Mouse (Mus musculus) limb, embryonic 14.5 days (tissue): ENCODE results near the gene Ddx1. TPM values are rescaled to one million over a fixed set of nuclear protein-coding genes. Genes with fewer than 3 reads are reported as not detected.

ENCODE experiments used
- ATAC-seq: fragments of 200-750 bp; cut with Nextera tagmentation; 2 replicates; pipeline ENCODE4 v1.8.0; 2017; ENCODE audit warnings: low read depth, moderate number of reproducible peaks, moderate TSS enrichment; ENCODE audit not compliant: low FRiP score
- DNase-seq: peaks from one replicate; pipeline ENCODE4 v3.0.0-alpha.2; 2015; ENCODE audit warnings: low spot score
- H3K27ac ChIP-seq: fragments of 300-500 bp; sonication (generic); replicated peaks from 2 replicates; pipeline ENCODE4 v1.5.1; 2014; ENCODE audit warnings: low read depth, mild to moderate bottlenecking, low read length, moderate library complexity, mixed read lengths
- H3K27me3 ChIP-seq: fragments of 300-500 bp; sonication (generic); 2 replicates; pipeline ENCODE4 v1.6.1; 2014; ENCODE audit warnings: low read length, mixed read lengths; ENCODE audit not compliant: control insufficient read depth, insufficient read depth
- H3K36me3 ChIP-seq: fragments of 300-500 bp; sonication (generic); 2 replicates; pipeline ENCODE4 v1.6.1; 2014; ENCODE audit warnings: mild to moderate bottlenecking, low read length, moderate library complexity, mixed read lengths; ENCODE audit not compliant: control insufficient read depth, insufficient read depth
- H3K4me1 ChIP-seq: fragments of 300-500 bp; sonication (generic); 2 replicates; pipeline ENCODE4 v1.6.1; 2014; ENCODE audit warnings: antibody characterized with exemption, low read length, mixed read lengths; ENCODE audit not compliant: control insufficient read depth, insufficient read depth
- H3K4me2 ChIP-seq: fragments of 300-500 bp; sonication (generic); replicated peaks from 2 replicates; pipeline ENCODE4 v1.6.1; 2014; ENCODE audit warnings: low read depth, mild to moderate bottlenecking, low read length, moderate library complexity; ENCODE audit not compliant: severe bottlenecking
- H3K4me3 ChIP-seq: fragments of 300-500 bp; sonication (generic); replicated peaks from 2 replicates; pipeline ENCODE4 v1.5.1; 2014; ENCODE audit warnings: low read length
- H3K9ac ChIP-seq: fragments of 300-500 bp; sonication (generic); 2 replicates; pipeline ENCODE4 v1.6.1; 2014; ENCODE audit warnings: mild to moderate bottlenecking, low read depth, low read length, moderate library complexity; ENCODE audit not compliant: severe bottlenecking
- H3K9me3 ChIP-seq: fragments of 300-500 bp; sonication (generic); 2 replicates; pipeline ENCODE4 v1.6.1; 2016; ENCODE audit warnings: low read length; ENCODE audit not compliant: control insufficient read depth
- POLR2A ChIP-seq: fragments of 200-500 bp; IDR thresholded peaks from 2 replicates; pipeline ENCODE4 v1.8.0; 2012; ENCODE audit warnings: inconsistent platforms, mild to moderate bottlenecking, moderate library complexity, borderline replicate concordance; ENCODE audit not compliant: insufficient read depth, insufficient read length; ENCODE audit errors: extremely low read depth
- WGBS: fragments of 180-500 bp; shearing (Covaris S2); extraction: QIAGEN DNeasy Blood & Tissue Kit; methylation state at CpG from one replicate; pipeline ENCODE4 v1.1.7; 2014; 5-methylcytosine and 5-hydroxymethylcytosine counted together
- polyA plus RNA-seq, 2 experiments: library from polyadenylated mRNA; depleted of rRNA in 1 of 2; stranded (reverse) in 1 of 2; unstranded in 1 of 2; fragments of >200 nt; fragmentation: Nextera tagmentation in 1 of 2; extraction: Ambion mirVana in 1 of 2; gene quantifications; 2 replicates each; pipeline versions ENCODE4 v1.2.1 to v1.2.3; 2012 to 2014

Gene Ddx1
- polyA plus RNA-seq, 2 experiments: 62.8 to 145 TPM

DNA sequence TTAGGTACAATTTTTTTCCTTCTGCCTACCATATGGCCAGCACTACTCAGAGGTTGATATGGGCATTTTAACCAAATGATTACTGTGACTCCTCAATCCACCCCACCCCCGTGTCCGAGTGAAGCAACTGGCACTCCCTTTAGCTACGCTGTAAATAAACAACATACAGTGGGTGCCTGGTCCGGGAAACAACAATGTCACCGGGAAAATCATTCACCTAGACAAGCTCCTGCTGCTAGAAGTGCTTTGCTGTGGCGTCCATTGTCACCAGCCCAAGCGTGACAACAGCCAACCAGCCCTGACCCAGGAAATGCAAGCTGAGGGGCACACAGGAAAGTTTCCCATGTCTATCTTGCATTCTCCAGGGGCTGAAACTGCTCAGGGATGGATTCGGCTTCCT lies 66.8 kb downstream of the Ddx1 start:
- no peak for ATAC-seq
- Histone ChIP-seq H3K36me3 (no peaks in the 10 kb centered on the region), H3K4me2 (no peak overlapping the region), H3K9me3 (no peaks in the 10 kb centered on the region), H3K27me3 (no peaks in the 10 kb centered on the region), H3K9ac (no peak overlapping the region), H3K4me3 (no peak overlapping the region), H3K4me1 (peaks cover 37% of the 10 kb centered on the region), H3K27ac (no peak overlapping the region)
- DNase-seq: no peak
- no peak for TF ChIP-seq POLR2A
- 44% methylated on average over 8 of the region's 8 CpGs for WGBS

DNA sequence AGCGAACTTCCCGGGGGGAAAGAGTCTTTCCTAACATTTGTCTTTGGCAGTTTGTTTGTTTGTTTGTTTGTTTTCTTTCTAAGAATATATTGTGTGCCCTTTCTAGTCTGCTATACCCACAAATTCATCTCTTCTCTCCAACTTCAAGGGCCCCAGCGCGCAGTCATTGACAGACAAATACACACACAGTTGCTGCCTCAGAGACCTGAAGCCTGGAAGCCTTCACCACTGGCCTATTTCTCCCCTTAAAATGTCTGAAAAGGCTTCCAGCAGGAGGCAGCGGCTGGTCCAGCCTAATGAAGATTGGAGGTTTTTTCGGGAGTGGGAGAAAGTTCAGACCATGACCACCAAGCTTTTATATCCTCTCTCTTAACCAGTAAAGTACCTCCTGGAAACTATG lies 67.3 kb downstream of the Ddx1 start:
- Histone ChIP-seq H3K36me3 (no peaks in the 10 kb centered on the region), H3K9ac (no peak overlapping the region), H3K4me2 (no peak overlapping the region), H3K27me3 (no peaks in the 10 kb centered on the region), H3K27ac (no peak overlapping the region), H3K4me3 (no peak overlapping the region), H3K4me1 (peaks cover 38% of the 10 kb centered on the region), H3K9me3 (no peaks in the 10 kb centered on the region)
- DNase-seq (no peak), ATAC-seq (no peak)
- no peak for TF ChIP-seq POLR2A
- WGBS: 48% methylated on average over 6 of the region's 6 CpGs

DNA sequence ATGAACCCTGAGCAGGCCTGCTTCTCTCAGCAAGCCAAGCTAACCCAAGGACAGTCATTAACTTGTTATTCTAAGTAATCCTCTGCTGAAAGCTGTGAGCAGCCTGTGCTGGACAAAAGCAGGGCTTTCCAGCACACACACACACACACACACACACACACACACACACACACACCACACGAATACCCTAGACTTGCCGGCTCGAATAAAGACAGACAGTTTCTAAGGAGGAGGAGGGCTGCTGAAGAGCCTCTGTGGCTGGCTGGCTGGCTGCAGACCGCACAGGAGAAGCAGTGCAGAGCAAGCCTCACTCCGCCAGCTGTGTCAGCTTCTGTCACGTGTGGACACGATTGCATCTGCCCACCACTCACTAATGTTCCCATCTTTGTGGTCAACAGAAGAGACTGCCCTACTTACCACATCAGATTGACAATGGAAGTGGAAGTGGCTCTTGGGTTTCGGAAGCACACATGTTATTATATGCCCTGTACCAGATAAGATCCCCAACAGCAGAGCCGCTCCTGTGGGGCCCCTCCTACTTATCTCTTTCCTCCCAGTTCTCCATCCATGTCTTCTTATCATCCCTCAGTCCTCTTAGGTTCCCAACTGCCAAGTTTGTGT lies 68.2 kb downstream of the Ddx1 start:
- 21% methylated on average over 9 of the region's 9 CpGs for WGBS
- DNase-seq: peak; percentile 23
- H3K4me2 ChIP-seq: peak overlapping the region; percentile 3; the same call in 1 of the 2 replicates
- H3K27me3 ChIP-seq: no peaks in the 10 kb centered on the region
- H3K9me3 ChIP-seq: no peaks in the 10 kb centered on the region
- peaks cover 46% of the 10 kb centered on the region for H3K4me1 ChIP-seq
- H3K4me3 ChIP-seq: no peak overlapping the region
- no peak overlapping the region for H3K27ac ChIP-seq
- peak; percentile 53; the same call in 1 of the 2 replicates for ATAC-seq
- no peak overlapping the region for H3K9ac ChIP-seq
- TF ChIP-seq POLR2A: no peak
- H3K36me3 ChIP-seq: no peaks in the 10 kb centered on the region

DNA sequence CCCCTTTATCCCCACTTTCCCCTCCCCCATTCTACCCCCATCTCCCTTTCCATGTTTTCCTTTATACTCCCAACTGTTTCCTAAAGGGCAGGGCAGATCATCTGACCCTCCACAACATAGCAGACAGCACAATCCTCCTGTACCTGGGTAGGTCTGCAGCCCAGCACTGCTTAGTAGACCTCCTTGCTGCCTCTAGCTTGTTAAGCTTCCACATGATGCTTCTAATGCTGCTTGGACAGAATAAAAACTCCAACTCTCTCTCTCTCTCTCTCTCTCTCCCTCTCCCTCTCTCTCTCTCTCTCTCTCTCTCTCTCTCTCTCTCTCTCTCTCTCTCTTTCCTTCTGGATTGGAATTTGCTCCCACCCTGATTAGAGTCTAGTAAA lies 68.7 kb downstream of the Ddx1 start:
- Histone ChIP-seq H3K4me1 (peaks cover 48% of the 10 kb centered on the region), H3K9me3 (no peaks in the 10 kb centered on the region), H3K4me2 (no peak overlapping the region), H3K36me3 (no peaks in the 10 kb centered on the region), H3K27me3 (no peaks in the 10 kb centered on the region), H3K9ac (no peak overlapping the region), H3K4me3 (no peak overlapping the region), H3K27ac (no peak overlapping the region)
- ATAC-seq (no peak), DNase-seq (no peak)
- TF ChIP-seq POLR2A: no peak

DNA sequence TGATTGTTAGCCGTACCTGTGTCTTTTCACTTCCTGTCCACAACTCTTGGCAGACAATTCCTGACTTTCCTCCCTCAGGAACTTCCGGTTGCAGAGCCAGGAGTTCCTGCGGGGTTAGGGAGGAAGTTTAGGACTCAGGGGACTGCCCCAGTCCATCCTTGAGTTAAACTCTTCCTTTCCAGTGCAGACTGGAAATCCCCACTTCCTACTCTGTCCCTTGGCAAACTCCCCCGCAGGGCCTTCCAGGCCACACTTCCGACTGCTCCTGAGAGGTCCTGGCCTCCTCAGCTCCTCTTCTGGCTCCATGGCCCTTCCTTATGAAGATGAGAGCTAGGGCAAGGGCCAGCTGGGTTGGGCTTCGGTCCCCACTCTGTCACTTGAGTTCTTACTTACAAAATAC lies 71.4 kb downstream of the Ddx1 start:
- WGBS: 68% methylated on average over 6 of the region's 6 CpGs
- H3K36me3 ChIP-seq: no peaks in the 10 kb centered on the region
- no peak overlapping the region for H3K9ac ChIP-seq
- no peaks in the 10 kb centered on the region for H3K27me3 ChIP-seq
- peak; percentile 8 for DNase-seq
- no peak for TF ChIP-seq POLR2A
- H3K4me1 ChIP-seq: peaks cover 55% of the 10 kb centered on the region
- H3K9me3 ChIP-seq: no peaks in the 10 kb centered on the region
- ATAC-seq: no peak
- H3K4me2 ChIP-seq: no peak overlapping the region
- H3K27ac ChIP-seq: no peak overlapping the region
- no peak overlapping the region for H3K4me3 ChIP-seq

DNA sequence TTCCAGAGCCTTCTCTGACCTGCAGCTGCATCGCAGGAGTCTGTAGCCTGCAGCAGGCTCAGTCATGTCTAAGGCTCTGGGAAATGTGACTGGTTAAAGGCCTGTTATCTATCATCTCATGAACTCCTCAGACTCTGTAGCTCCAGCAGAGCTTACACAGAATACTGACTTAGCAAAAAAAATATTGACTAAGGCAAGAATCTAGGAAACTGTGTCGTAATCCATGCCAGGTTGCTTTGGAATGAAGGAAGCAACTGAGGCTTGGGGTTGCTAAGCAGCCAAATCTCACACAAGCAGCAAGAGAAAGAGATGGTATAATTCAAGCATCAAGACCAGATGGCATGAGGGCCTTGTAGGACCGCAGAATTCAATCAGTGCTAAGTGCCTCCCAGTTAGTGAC lies 72.1 kb downstream of the Ddx1 start:
- H3K4me2 ChIP-seq: no peak overlapping the region
- TF ChIP-seq POLR2A: no peak
- peaks cover 48% of the 10 kb centered on the region for H3K4me1 ChIP-seq
- H3K27ac ChIP-seq: no peak overlapping the region
- no peaks in the 10 kb centered on the region for H3K9me3 ChIP-seq
- H3K9ac ChIP-seq: no peak overlapping the region
- 25% methylated on average over 3 of the region's 3 CpGs for WGBS
- DNase-seq (peak; percentile 36), ATAC-seq (no peak)
- no peak overlapping the region for H3K4me3 ChIP-seq
- H3K36me3 ChIP-seq: no peaks in the 10 kb centered on the region
- H3K27me3 ChIP-seq: no peaks in the 10 kb centered on the region
